Mouse (Mus musculus) liver, adult (tissue): ENCODE data around the gene Ccdc122.

Experiments used
- GATA4 ChIP-seq: IDR thresholded peaks from 2 replicates; pipeline ENCODE4 v1.6.1; 2014; ENCODE audit warnings: mild to moderate bottlenecking, low read length; ENCODE audit not compliant: insufficient replicate concordance

Gene Ccdc122

DNA sequence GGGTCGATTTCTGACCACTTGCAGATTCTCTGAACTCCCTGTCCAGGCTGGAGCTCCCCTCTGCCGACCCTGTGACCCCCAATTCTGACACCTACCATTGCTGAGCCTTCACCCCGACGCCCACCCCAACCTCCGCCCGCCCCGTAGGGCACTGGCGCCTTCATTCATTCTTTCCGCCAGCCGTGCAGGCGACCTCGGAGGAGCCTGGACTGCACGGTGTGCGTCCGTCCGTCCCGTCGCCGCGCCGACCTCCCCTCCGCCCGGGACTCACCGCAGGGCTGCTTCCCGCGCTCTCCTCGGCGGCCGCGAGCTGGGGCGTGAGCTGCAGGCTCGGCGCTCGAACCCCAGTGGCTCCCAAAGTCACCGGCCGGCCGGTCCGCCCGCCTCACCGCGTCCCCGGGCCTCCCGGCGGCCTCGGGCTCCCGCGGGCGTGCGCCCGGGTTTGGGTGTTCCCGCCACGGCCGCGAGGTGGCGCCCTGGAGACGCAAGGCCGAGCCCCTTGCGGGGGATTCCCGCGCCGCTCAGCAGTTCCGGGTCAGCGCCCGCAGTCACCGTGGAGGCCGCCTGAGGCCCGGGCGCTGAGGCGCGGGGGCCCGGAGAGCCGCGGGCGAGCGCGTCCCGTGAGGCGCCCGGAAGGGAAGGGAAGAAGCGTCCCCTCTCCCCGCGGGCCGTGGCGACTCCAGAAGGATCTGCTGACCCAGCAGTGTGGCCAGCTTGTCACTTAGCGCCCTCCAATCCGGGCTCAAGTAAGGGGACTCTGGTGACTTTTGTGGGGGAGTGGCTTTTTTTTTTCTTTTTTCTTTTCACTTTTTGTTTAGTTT lies at the start of gene Ccdc122, which contains the start of gene Lacc1:
Ccdc122 (plus strand) TSS at position 547 of the 821 bp plus-strand sequence.
Lacc1 (minus strand) TSS at position 679 of the 821 bp plus-strand sequence.
- TF ChIP-seq GATA4, result no peak

DNA sequence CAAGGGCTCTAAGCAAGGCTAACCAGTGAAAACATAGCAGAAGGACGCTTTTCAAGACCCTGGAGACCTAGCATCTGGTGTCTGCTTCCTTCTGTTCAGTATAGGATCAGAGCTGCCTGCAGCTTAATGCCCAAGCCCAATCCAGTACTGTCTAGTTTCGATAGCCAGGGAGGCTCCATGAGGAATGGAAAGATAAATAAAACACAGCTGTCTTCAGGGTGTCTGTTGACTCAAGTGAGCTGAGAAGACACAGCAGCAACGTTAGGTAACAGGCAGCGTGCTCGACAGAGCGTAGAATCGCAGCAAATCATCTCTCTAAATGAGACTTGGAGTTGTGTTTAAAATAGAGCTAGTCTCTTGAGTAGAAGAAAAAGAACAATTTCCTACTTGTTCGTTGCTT lies 31.8 kb upstream of the Ccdc122 start:
- TF ChIP-seq GATA4, result no peak

DNA sequence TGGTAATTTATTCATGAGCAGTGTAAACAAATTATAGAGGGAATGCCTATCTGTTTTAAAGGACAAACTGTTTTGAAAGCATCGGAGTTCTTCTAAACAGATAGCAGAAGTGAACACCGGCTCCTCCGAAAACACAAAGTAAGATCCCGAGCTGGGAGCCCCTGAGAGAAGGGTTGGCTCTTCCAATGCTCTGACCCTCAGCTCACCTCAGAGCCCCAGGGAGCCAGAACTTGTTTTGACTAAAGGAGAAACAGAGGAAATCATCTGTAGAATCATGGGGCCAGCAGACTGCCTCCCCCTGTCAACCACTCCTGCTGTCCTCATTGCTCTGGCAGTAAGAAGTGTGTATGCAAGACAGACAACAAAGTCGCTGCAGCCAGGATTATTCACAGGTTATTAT lies 31.0 kb upstream of the Ccdc122 start:
- TF ChIP-seq GATA4, result no peak

DNA sequence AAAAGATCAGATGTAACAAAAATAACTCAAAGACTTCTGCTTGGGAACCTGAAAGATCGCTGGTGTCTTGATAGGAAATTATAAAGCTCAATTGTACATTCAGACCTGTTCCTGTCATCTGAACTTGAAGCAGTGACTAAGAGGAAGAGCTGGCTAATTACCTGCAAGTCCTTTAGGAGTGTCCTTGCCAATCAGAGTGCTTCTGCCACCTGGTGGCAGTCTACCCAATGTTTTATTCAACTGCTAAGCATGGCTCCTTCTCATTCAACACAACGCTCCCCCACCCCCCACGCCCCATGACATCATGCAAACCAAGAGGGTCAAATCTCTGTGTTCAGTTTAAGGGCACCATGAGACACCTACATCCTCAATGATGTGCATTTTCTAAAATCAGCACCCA lies 28.3 kb upstream of the Ccdc122 start:
- no peak for TF ChIP-seq GATA4

DNA sequence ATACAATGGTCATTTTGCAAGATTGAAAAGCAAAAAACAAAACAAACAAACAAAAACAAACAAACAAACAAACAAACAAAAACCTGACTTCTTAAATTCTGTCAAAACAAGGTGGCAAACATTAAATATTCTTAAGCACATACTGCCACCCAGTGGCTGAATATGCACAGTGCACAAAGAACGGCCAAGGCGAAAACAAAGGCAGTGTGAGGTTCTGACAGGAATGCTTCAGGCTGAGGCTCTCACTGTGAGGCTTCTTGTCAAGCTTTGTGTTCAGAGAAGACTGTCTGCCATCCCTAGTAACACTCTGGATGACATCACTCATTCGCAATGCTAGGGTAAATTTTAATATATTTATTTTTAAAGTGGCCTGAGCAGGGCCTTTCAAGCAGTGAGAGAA lies 24.8 kb upstream of the Ccdc122 start:
- no peak for TF ChIP-seq GATA4

DNA sequence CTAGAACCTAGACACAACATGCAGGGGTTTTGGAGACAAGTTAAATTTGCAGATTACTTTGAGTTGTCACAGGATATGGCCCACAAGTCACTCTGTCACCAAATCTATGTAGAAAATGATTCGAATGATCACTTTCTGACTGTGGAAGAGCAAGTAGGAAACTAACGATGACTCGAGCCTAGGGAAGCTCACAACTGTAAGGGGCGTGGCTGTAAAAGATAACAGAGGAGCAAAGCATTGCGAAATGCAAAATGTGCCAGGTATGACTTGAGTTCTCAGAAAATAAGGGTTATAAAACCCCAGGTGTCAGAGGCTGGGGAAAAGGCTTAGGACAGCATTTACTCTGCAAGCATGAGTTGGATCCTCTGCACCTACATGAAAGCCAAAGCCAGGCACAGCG lies 19.4 kb upstream of the Ccdc122 start:
- peak; percentile 75; the same call in 1 of the 2 replicates for TF ChIP-seq GATA4

DNA sequence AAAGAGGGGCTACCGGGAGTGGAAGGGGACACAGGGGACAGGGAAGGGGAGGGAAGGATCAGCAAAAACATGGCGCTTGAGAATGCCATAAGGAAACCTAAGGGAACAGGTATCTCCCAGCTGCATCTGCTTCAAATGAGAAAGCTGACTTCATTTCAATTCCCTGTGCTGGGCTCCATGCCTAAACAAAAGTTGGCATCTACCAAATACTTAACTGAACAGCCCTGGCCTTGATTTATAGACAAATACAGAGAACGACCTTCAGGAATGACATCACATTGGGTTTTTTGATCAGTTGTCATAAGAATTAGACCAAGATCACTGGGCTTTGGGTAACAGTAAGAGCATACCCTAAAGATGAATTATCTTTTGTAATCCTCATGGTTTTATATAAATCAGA lies 12.1 kb upstream of the Ccdc122 start:
- TF ChIP-seq GATA4, result no peak

DNA sequence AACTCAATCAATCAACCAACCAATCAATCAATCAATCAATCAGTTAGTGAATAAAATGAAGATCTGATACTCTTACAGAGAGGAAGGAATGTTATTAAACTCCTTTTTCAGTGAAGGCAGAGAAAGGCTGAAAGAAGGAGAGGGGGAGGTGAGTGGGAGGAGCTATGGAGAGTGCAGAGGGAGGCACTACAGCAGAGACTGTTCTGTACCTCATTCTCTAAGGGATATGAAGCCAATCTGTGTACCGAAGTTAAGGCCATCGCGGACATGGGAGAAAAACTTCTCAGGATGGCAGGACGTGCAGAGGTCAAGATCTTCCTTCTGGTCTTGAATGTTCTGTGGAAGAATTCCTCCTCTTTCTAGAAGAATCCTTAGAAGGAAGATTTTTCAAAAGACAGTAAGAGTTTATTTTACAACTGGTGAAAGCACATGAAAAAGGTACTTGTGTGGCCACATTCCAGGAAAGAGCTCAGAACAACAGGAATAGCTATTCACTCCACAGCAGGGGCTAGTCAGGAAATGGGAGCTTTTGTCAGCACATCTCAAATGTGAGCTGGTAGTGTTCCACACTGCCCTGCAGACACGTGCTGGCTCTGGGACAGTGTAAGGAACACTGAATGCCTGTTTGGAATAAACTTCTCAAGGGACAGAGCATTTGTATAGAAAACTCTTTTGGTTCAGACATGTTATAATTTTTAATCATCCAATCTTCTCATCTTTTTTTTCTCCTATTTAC lies 7.1 kb upstream of the Ccdc122 start:
- TF ChIP-seq GATA4, result no peak

DNA sequence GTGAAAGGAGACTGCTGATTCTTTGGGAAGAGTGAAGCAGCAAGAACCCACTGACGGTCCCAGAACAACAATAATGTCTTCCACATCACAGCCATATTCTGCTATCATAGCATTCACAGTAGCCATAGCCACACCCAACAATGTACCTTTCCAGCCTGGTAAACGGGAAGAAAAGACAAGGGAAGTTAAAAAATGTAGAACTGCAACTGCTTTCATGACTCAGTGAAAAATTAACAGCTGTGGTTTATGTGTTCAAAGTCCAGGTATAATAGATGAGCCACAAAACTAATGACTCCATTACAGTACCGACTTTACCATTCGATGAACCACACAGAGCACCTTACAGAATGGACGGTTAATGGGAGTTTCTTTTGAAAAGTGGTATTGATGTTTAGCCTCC lies 5.8 kb upstream of the Ccdc122 start:
- no peak for TF ChIP-seq GATA4

DNA sequence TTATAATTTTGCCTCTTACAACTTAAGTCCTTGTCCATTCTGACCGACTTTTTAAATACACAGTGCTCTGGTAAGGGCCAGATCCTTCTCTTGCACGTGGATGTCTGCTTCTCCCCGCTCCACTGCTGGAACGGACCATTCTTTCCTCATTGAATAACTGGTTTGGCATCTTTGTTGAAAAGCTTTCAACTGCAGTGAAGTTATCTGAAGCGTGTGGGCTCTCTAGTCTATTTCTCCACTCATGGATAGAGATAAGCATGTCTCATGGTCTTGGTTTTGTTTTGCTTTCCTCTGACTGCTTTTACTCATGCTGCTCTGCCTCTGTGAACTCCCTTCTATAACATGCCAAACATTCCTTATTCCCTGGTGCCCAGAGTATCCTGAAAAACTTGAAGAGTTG lies 4.1 kb upstream of the Ccdc122 start:
- no peak for TF ChIP-seq GATA4

DNA sequence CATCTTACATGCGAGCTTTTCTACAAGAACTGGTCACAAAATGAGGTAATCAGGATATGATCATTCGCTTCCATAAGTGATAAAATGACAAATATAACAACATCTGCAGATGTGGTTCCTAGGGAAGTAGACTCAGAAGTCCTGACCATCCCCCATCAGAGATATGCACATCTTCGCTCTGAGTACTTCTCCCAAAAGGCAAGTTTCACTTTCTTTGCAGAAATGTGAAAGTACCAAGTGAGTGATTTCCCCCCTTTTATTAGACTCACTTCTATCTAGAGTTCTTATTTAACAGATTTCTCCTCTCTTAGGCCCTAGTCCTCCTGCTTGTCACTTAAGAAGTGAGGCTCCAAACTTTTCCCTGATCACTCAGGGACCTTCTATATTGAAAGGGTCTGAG lies 3.2 kb upstream of the Ccdc122 start:
- no peak for TF ChIP-seq GATA4

DNA sequence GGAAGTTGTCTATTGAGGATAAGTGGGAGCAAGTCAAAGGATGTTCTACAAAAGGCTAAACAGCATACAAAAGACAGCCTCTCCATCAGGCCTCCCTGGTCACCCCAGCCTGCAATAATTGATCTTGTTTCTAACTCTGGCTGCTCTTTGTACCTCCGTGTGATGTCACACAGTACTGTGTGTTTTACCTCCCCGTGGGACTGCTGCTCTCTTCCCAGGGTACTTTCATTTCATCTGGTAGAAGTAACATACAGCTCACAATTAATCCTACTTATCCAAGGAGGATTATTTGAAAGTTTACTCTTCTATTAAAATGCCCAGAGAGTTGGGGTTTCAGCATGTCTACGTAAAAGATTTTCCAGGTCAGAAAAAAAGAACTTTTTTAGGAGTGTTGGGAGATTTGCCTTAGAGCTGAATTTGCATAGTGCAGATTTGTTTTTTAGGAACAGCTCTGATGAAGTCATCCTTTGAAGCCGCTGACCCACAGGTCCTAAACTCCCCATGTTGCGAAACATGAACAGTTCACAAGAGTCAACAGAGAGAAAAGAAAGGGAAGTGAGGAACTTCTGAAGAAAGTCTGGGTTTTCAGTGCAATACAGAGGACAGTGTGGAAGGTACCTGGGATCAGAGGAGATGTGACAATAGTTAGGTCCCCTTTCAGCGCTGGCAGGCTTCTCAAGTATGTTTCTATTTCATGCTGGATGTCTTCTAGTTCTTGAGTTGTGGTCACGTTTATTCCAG lies 2.2 kb upstream of the Ccdc122 start:
- no peak for TF ChIP-seq GATA4

DNA sequence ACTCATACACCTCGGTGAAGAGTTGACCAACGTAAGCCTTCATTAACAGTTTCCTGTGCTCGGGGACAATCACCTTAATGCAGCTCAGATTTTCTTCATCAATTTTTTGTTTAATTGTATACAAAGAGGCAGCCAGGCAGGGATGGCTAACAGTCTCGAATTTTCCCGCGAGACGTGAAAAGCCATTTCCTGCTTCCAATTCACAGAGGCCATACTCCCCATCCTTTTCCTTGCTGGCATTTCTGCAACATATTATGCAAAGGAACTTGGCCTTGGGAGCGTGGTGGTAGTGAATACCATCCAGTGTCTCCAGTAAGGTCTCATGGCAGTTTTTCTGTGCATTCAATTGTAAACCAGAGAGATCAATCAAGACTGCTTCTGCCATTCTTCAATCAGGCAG lies 1.6 kb upstream of the Ccdc122 start:
- TF ChIP-seq GATA4, result no peak

DNA sequence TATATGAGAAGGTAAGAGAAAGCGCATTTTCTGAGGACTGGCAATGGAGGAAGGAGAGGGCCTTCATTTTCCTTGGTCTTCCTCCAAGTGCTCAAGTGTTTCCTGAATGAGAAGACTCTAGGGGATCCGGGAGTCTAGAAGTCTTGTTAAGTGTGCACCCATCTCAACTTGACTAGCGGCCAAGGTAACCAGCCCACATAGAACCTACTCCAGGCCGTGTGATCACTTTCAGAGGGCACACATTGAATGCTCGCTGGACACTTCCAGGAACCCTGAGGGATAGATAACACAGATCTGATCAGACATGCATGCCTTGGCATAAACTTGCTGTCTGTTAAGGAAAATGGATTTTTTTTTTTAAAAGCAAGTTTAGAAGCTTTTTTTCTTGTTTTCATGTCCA lies 758 bp downstream of the Ccdc122 start:
- TF ChIP-seq GATA4, result no peak

DNA sequence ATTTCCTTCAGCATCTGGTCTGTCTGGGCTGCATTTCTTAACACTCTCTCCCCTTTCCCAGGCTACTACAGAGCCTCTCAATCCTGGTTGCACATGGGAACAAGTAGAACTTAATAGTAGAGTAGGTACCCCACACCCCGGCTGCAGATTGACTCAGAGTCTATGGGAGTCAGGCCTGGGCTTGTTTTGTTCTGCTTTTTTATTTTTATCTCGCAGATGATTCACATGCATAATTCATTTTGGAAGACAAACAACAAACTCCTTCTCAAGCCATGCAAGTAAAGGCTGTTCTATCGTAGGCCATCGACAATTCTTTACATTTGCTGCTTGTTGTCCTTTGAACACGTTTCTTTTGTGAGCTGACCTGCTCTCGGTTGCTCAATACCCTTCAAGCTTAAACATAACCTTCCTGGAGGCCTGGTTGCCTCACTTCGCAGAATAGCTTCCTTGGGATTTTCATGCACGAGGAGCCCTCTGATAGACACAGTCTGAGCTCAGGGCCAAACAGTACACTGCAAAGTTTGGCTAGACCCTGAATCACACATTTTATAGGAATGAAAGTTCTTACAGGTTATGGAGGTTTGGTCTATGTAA lies 1.4 kb downstream of the Ccdc122 start:
- no peak for TF ChIP-seq GATA4
